Mouse (Mus musculus) MEL (cell line): ENCODE measurements around the gene Hspa1a. TPM values are rescaled to one million over a fixed set of nuclear protein-coding genes. Genes with fewer than 3 reads are reported as not detected.
"Not testable (repeated sequence)": the region's sequence is repeated elsewhere in the genome, so short reads cannot be mapped to it uniquely, and the experiment has no call there.

Experiments used
- DNase-seq: peaks from one replicate; pipeline ENCODE4 v3.0.0; 2011; ENCODE audit warnings: low read depth, low spot score
- H3K27ac ChIP-seq: 2 replicates; pipeline ENCODE4 v1.5.1; 2012; ENCODE audit warnings: low read depth, mild to moderate bottlenecking, control low read depth, low read length, moderate library complexity; ENCODE audit not compliant: control insufficient read depth
- H3K27me3 ChIP-seq, 2 experiments: fragments of 150-350 bp in 1 of 2; sonication (generic) in 1 of 2; 2 replicates each; pipeline ENCODE4 v1.6.1; 2012; ENCODE audit warnings: low read length in 2 of 2, mild to moderate bottlenecking in 2 of 2, improper control_type of control experiment in 1 of 2, moderate library complexity in 1 of 2; ENCODE audit not compliant: insufficient read depth in 2 of 2, control insufficient read depth in 1 of 2
- H3K36me3 ChIP-seq, 2 experiments: 2 replicates each; pipeline ENCODE4 v1.6.1; 2012 to 2014; ENCODE audit warnings: low read length in 2 of 2, improper control_type of control experiment in 1 of 2, inconsistent platforms in 1 of 2, mild to moderate bottlenecking in 1 of 2; ENCODE audit not compliant: insufficient read depth in 2 of 2, control insufficient read depth in 1 of 2
- H3K4me1 ChIP-seq, 2 experiments: fragments of 150-350 bp in 1 of 2; sonication (generic) in 1 of 2; 2 replicates each; pipeline ENCODE4 v1.6.1; 2012; ENCODE audit warnings: low read length in 2 of 2, improper control_type of control experiment in 1 of 2, mild to moderate bottlenecking in 1 of 2; ENCODE audit not compliant: insufficient read depth in 2 of 2, control insufficient read depth in 1 of 2
- H3K4me3 ChIP-seq, 2 experiments: fragments of 150-350 bp in 1 of 2; sonication (generic) in 1 of 2; 2 replicates each; pipeline ENCODE4 v1.5.1; 2012; ENCODE audit warnings: low read depth in 2 of 2, low read length in 2 of 2, mild to moderate bottlenecking in 2 of 2, moderate library complexity in 2 of 2, control low read depth in 1 of 2, improper control_type of control experiment in 1 of 2; ENCODE audit not compliant: control insufficient read depth in 1 of 2, insufficient read depth in 1 of 2
- H3K79me2 ChIP-seq: 2 replicates; pipeline ENCODE4 v1.6.1; 2012; ENCODE audit warnings: mild to moderate bottlenecking, low read length, moderate library complexity; ENCODE audit not compliant: control insufficient read depth, poor library complexity, insufficient read depth
- H3K9ac ChIP-seq: 2 replicates; pipeline ENCODE4 v1.6.1; 2012; ENCODE audit warnings: low read depth, mild to moderate bottlenecking, control low read depth, low read length, moderate library complexity; ENCODE audit not compliant: control insufficient read depth, poor library complexity, severe bottlenecking
- H3K9me3 ChIP-seq: fragments of 150-350 bp; sonication (generic); replicated peaks from 2 replicates; pipeline ENCODE4 v1.6.1; 2012; ENCODE audit warnings: mild to moderate bottlenecking, low read length, improper control_type of control experiment, moderate library complexity; ENCODE audit not compliant: insufficient read depth
- BHLHE40 ChIP-seq: IDR thresholded peaks from 2 replicates; pipeline ENCODE4 v1.6.1; 2012; ENCODE audit warnings: low read depth, mild to moderate bottlenecking, inconsistent platforms, low read length, improper control_type of control experiment, borderline replicate concordance
- CTCF ChIP-seq, 3 experiments: IDR thresholded peaks in 2 of 3; conservative IDR thresholded peaks in 1 of 3; 2 replicates each; pipeline ENCODE4 v1.5.1; 2011 to 2012; ENCODE audit warnings: low read length in 3 of 3, low read depth in 2 of 3, mild to moderate bottlenecking in 2 of 3, improper control_type of control experiment in 1 of 3, inconsistent platforms in 1 of 3, mixed read lengths in 1 of 3, moderate library complexity in 1 of 3; ENCODE audit not compliant: control insufficient read depth in 1 of 3, insufficient read depth in 1 of 3, poor library complexity in 1 of 3, severe bottlenecking in 1 of 3
- ELF1 ChIP-seq: IDR thresholded peaks from 2 replicates; pipeline ENCODE4 v1.6.1; 2014; ENCODE audit warnings: low read depth, mild to moderate bottlenecking, inconsistent platforms, low read length, improper control_type of control experiment, moderate library complexity
- EP300 ChIP-seq, 2 experiments: IDR thresholded peaks; 2 replicates each; pipeline ENCODE4 v1.6.1; 2011; ENCODE audit warnings: improper control_type of control experiment in 2 of 2, low read length in 2 of 2, low read depth in 1 of 2, mild to moderate bottlenecking in 1 of 2
- ETS1 ChIP-seq: IDR thresholded peaks from 2 replicates; pipeline ENCODE4 v1.6.1; 2012; ENCODE audit warnings: low read depth, mild to moderate bottlenecking, inconsistent platforms, low read length, improper control_type of control experiment, moderate library complexity
- HCFC1 ChIP-seq: IDR thresholded peaks from 2 replicates; pipeline ENCODE4 v1.6.1; 2012; ENCODE audit warnings: low read depth, mild to moderate bottlenecking, inconsistent platforms, low read length, improper control_type of control experiment, moderate library complexity
- JUND ChIP-seq: IDR thresholded peaks from 2 replicates; pipeline ENCODE4 v1.6.1; 2011; ENCODE audit warnings: low read depth, mild to moderate bottlenecking, improper control_type of control experiment, low read length
- MEF2A ChIP-seq: IDR thresholded peaks from 2 replicates; pipeline ENCODE4 v1.6.1; 2014; ENCODE audit warnings: low read depth, mild to moderate bottlenecking, inconsistent platforms, low read length, improper control_type of control experiment; ENCODE audit not compliant: poor library complexity, insufficient replicate concordance, severe bottlenecking; ENCODE audit errors: extremely low read depth
- MXI1 ChIP-seq: IDR thresholded peaks from 2 replicates; pipeline ENCODE4 v1.6.1; 2011; ENCODE audit warnings: mild to moderate bottlenecking, low read depth, low read length, improper control_type of control experiment
- MYB ChIP-seq: IDR thresholded peaks from 2 replicates; pipeline ENCODE4 v1.6.1; 2011; ENCODE audit warnings: mild to moderate bottlenecking, low read depth, low read length, improper control_type of control experiment
- NRF1 ChIP-seq: IDR thresholded peaks from 2 replicates; pipeline ENCODE4 v1.6.1; 2014; ENCODE audit warnings: low read depth, mild to moderate bottlenecking, inconsistent platforms, low read length, improper control_type of control experiment, moderate library complexity; ENCODE audit not compliant: poor library complexity, insufficient read depth, severe bottlenecking
- POLR2A ChIP-seq, 2 experiments: IDR thresholded peaks; 2 replicates each; pipeline ENCODE4 v1.6.1; 2011 to 2012; ENCODE audit warnings: low read length in 2 of 2, mild to moderate bottlenecking in 2 of 2, control low read depth in 1 of 2, improper control_type of control experiment in 1 of 2, low read depth in 1 of 2, moderate library complexity in 1 of 2; ENCODE audit not compliant: control insufficient read depth in 1 of 2, insufficient read depth in 1 of 2, poor library complexity in 1 of 2
- POLR2AphosphoS5 ChIP-seq: IDR thresholded peaks from 2 replicates; pipeline ENCODE4 v1.6.1; 2012; ENCODE audit warnings: low read depth, borderline replicate concordance, mild to moderate bottlenecking, inconsistent platforms, low read length, moderate library complexity, mixed read lengths
- RAD21 ChIP-seq: IDR thresholded peaks from 2 replicates; pipeline ENCODE4 v1.6.1; 2011; ENCODE audit warnings: mild to moderate bottlenecking, low read depth, low read length, improper control_type of control experiment
- SIN3A ChIP-seq: IDR thresholded peaks from 2 replicates; pipeline ENCODE4 v1.6.1; 2012; ENCODE audit warnings: low read length, improper control_type of control experiment, inconsistent platforms
- SMC3 ChIP-seq: IDR thresholded peaks from 2 replicates; pipeline ENCODE4 v1.6.1; 2011; ENCODE audit warnings: low read depth, low read length, improper control_type of control experiment
- USF1 ChIP-seq: IDR thresholded peaks from 2 replicates; pipeline ENCODE4 v1.6.1; 2014; ENCODE audit warnings: low read depth, mild to moderate bottlenecking, inconsistent platforms, low read length, improper control_type of control experiment, moderate library complexity
- ZC3H11A ChIP-seq: IDR thresholded peaks from 2 replicates; pipeline ENCODE4 v1.6.1; 2012; ENCODE audit warnings: low read depth, mild to moderate bottlenecking, inconsistent platforms, low read length, improper control_type of control experiment
- ZNF384 ChIP-seq: IDR thresholded peaks from 2 replicates; pipeline ENCODE4 v1.6.1; 2012; ENCODE audit warnings: low read depth, mild to moderate bottlenecking, inconsistent platforms, low read length, improper control_type of control experiment
- polyA plus RNA-seq, 2 experiments: library from polyadenylated mRNA; stranded (reverse) in 1 of 2; unstranded in 1 of 2; fragments of >175 nt in 1 of 2; fragments of >200 nt in 1 of 2; gene quantifications; 2 replicates each; pipeline versions ENCODE4 v1.2.1 to v1.2.4; 2012; ENCODE audit warnings: low replicate concordance in 2 of 2, low read depth in 1 of 2; ENCODE audit not compliant: insufficient read length in 2 of 2, insufficient read depth in 1 of 2, missing spikeins in 1 of 2
- total RNA-seq: library from RNA; depleted of rRNA; stranded (reverse); fragments of 300-350 nt; gene quantifications from 2 replicates; pipeline ENCODE4 v1.2.3, GENCODE M21; 2012

The Hspa1a gene
- total and polyA plus RNA-seq, 3 experiments: not detected

DNA sequence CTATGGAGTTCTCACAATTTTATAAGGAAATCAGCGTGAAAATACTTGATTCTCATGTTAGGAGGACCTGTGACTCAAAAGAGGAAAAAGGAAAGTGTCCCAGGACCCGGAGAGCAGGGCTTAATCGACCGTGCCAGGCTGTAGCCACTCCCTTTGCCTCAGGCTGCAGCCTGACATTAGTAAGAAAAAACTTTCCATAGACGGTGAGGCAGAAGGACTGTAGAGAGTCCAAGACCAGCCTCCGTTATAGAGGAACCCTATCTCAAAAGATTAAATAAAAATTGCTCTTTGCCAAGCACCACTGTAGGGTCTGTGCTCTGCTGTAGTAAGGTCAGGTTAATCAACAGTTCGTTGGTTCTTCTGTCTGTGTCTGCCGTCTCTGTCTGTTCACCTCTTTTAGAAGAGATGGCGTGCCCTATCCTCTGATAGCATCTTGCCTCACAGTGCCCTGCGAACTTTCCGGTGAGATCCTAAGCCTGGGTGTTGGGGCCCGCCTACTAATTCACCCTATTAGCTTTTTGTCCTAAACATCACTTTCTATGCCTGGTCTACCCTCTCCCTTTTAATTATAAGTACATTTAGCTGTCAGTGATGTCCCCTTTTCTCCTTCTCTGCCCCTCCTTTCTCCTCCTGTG is 12.0 kb downstream of the Hspa1a start:
- H3K27ac ChIP-seq: no peak overlapping the region
- no peaks in the 10 kb centered on the region for H3K27me3 ChIP-seq
- no peak overlapping the region for H3K4me3 ChIP-seq
- H3K36me3 ChIP-seq: no peaks in the 10 kb centered on the region
- TF ChIP-seq POLR2AphosphoS5 (no peak), MXI1 (no peak), MEF2A (no peak), HCFC1 (no peak), USF1 (no peak), NRF1 (no peak), POLR2A (IDR thresholded peaks at IDR 0.05; ENCODE audit: control insufficient read depth in 1 of 2, insufficient read depth in 1 of 2, low read depth in 1 of 2, low read length in 2 of 2, poor library complexity in 1 of 2) (no peak), JUND (no peak), ETS1 (no peak), RAD21 (no peak), ELF1 (no peak), SMC3 (no peak), EP300 (IDR thresholded peaks at IDR 0.05; ENCODE audit: low read depth in 1 of 2, low read length in 2 of 2) (no peak), ZNF384 (no peak), MYB (no peak), SIN3A (no peak), ZC3H11A (no peak), BHLHE40 (no peak), CTCF (IDR thresholded peaks at IDR 0.05 in 2 of 3, conservative IDR thresholded peaks at IDR 0.05 in 1 of 3; ENCODE audit: control insufficient read depth in 1 of 3, insufficient read depth in 1 of 3, low read depth in 2 of 3, low read length in 3 of 3, poor library complexity in 1 of 3, severe bottlenecking in 1 of 3) (no peak)
- H3K9me3 ChIP-seq: no peaks in the 10 kb centered on the region
- no peak for DNase-seq
- H3K79me2 ChIP-seq: no peaks in the 10 kb centered on the region
- no peaks in the 10 kb centered on the region for H3K4me1 ChIP-seq
- no peak overlapping the region for H3K9ac ChIP-seq

- DNase-seq, H3K9me3 ChIP-seq, H3K4me1 ChIP-seq, H3K27me3 ChIP-seq, H3K4me3 ChIP-seq, H3K36me3 ChIP-seq, H3K79me2 ChIP-seq, H3K9ac ChIP-seq, H3K27ac ChIP-seq: not testable (repeated sequence)
These were observed 12.7 kb downstream of the Hspa1a start, which contains the start of gene Hspa1b for GRCm38 (mm10) chr17:34959130-34959778. Gene Hspa1b, minus strand, starts transcription at chr17:34959238.

GRCm38 (mm10) chr17:34958734-34959129 is 13.2 kb downstream of the Hspa1a start:
- H3K9ac ChIP-seq, H3K4me3 ChIP-seq: not testable (repeated sequence)

DNA sequence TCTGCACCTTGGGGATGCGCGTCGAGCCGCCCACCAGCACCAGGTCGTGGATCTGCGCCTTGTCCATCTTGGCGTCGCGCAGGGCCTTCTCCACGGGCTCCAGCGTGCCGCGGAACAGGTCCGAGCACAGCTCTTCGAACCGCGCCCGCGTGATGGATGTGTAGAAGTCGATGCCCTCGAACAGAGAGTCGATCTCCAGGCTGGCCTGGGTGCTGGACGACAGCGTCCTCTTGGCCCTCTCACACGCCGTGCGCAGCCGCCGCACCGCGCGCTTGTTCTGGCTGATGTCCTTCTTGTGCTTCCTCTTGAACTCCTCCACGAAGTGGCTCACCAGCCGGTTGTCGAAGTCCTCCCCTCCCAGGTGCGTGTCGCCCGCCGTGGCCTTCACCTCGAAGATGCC is 14.0 kb downstream of the Hspa1a start:
- not testable (repeated sequence) for H3K27ac ChIP-seq, H3K27me3 ChIP-seq, H3K9me3 ChIP-seq, H3K36me3 ChIP-seq, DNase-seq, H3K9ac ChIP-seq, H3K4me3 ChIP-seq, H3K4me1 ChIP-seq, H3K79me2 ChIP-seq

More at GRCm38 (mm10) chr17:34958734-34959129, 13.2 kb downstream of the Hspa1a start:
- H3K79me2 ChIP-seq, DNase-seq, H3K36me3 ChIP-seq, H3K9me3 ChIP-seq, H3K27me3 ChIP-seq, H3K4me1 ChIP-seq, H3K27ac ChIP-seq: not testable (repeated sequence)
